Mouse (Mus musculus) cerebellum, adult 2 months (tissue): ENCODE measurements around the gene Fkbp1b.

Source experiments
- CTCF ChIP-seq: fragments of 200-500 bp; IDR thresholded peaks from 2 replicates; pipeline ENCODE4 v1.5.1; 2011; ENCODE audit warnings: low read depth, mild to moderate bottlenecking, control low read depth, low read length, moderate library complexity, borderline replicate concordance; ENCODE audit not compliant: insufficient read depth
- POLR2A ChIP-seq: fragments of 200-500 bp; IDR thresholded peaks from 2 replicates; pipeline ENCODE4 v1.6.1; 2011; ENCODE audit warnings: low read length, control low read depth, borderline replicate concordance; ENCODE audit not compliant: insufficient read depth

- TF ChIP-seq CTCF, result no peak
- TF ChIP-seq POLR2A, result no peak
Measured at GRCm38 (mm10) chr12:4885062-4885461, 43.7 kb upstream of the Fkbp1b start.
